Mouse (Mus musculus) small intestine, adult 2 months (tissue): ENCODE measurements around the gene Zfp991.
"Not testable (repeated sequence)": the region's sequence is repeated elsewhere in the genome, so short reads cannot be mapped to it uniquely, and the experiment has no call there.

Source experiments
- CTCF ChIP-seq: fragments of 200-500 bp; IDR thresholded peaks from 2 replicates; pipeline ENCODE4 v1.5.1; 2012; ENCODE audit warnings: low read depth, mild to moderate bottlenecking, control low read depth, inconsistent platforms, low read length, moderate library complexity, mixed read lengths; ENCODE audit not compliant: insufficient replicate concordance, insufficient read length; ENCODE audit errors: extremely low read depth
- POLR2A ChIP-seq: fragments of 200-500 bp; IDR thresholded peaks from 2 replicates; pipeline ENCODE4 v1.6.1; 2012; ENCODE audit warnings: low read depth, mild to moderate bottlenecking, control low read depth, inconsistent platforms, low read length, moderate library complexity

DNA sequence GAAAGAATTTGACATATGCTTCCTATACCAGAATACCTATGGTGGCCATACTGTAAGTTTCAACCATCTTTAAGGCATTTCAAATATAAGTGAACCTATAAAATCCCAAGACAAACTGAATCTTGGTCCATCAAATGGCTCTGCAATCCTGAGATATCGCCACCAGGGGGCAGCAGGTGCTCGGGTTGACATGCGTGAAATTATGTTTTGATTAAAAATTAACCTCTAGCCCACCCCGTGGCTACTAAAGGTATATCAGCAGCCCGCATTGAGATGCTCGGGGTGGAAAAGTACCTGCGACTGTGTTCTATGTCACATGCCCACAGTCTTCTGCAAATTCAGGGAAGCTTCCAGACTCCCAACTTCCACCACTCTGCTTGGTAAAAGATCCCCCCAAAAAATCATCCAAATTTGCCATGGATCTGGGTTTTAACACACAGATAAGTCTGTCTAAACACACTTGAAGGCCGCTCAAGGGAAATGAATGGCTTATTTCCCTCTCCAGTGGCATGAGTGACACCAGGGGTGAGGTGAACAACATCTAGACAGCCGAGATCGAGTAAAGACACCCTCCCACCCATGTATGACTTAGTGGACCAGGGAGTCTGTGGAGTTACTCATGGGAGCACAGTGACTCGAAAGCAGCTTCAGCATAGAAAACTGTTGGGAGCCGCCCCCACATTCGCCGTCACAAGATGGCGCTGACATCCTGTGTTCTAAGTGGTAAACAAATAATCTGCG, 70.3 kb downstream of the Zfp991 start:
- not testable (repeated sequence) for TF ChIP-seq POLR2A, CTCF
